Mouse (Mus musculus) limb, embryonic 14.5 days (tissue): ENCODE data around the gene Lpp. TPM values are rescaled to one million over a fixed set of nuclear protein-coding genes. Genes with fewer than 3 reads are reported as not detected.

Source experiments
- ATAC-seq: fragments of 200-750 bp; cut with Nextera tagmentation; 2 replicates; pipeline ENCODE4 v1.8.0; 2017; ENCODE audit warnings: low read depth, moderate number of reproducible peaks, moderate TSS enrichment; ENCODE audit not compliant: low FRiP score
- DNase-seq: peaks from one replicate; pipeline ENCODE4 v3.0.0-alpha.2; 2015; ENCODE audit warnings: low spot score
- H3K27ac ChIP-seq: fragments of 300-500 bp; sonication (generic); replicated peaks from 2 replicates; pipeline ENCODE4 v1.5.1; 2014; ENCODE audit warnings: low read depth, mild to moderate bottlenecking, low read length, moderate library complexity, mixed read lengths
- H3K27me3 ChIP-seq: fragments of 300-500 bp; sonication (generic); 2 replicates; pipeline ENCODE4 v1.6.1; 2014; ENCODE audit warnings: low read length, mixed read lengths; ENCODE audit not compliant: control insufficient read depth, insufficient read depth
- H3K36me3 ChIP-seq: fragments of 300-500 bp; sonication (generic); 2 replicates; pipeline ENCODE4 v1.6.1; 2014; ENCODE audit warnings: mild to moderate bottlenecking, low read length, moderate library complexity, mixed read lengths; ENCODE audit not compliant: control insufficient read depth, insufficient read depth
- H3K4me1 ChIP-seq: fragments of 300-500 bp; sonication (generic); 2 replicates; pipeline ENCODE4 v1.6.1; 2014; ENCODE audit warnings: antibody characterized with exemption, low read length, mixed read lengths; ENCODE audit not compliant: control insufficient read depth, insufficient read depth
- H3K4me2 ChIP-seq: fragments of 300-500 bp; sonication (generic); replicated peaks from 2 replicates; pipeline ENCODE4 v1.6.1; 2014; ENCODE audit warnings: low read depth, mild to moderate bottlenecking, low read length, moderate library complexity; ENCODE audit not compliant: severe bottlenecking
- H3K4me3 ChIP-seq: fragments of 300-500 bp; sonication (generic); replicated peaks from 2 replicates; pipeline ENCODE4 v1.5.1; 2014; ENCODE audit warnings: low read length
- H3K9ac ChIP-seq: fragments of 300-500 bp; sonication (generic); 2 replicates; pipeline ENCODE4 v1.6.1; 2014; ENCODE audit warnings: mild to moderate bottlenecking, low read depth, low read length, moderate library complexity; ENCODE audit not compliant: severe bottlenecking
- H3K9me3 ChIP-seq: fragments of 300-500 bp; sonication (generic); 2 replicates; pipeline ENCODE4 v1.6.1; 2016; ENCODE audit warnings: low read length; ENCODE audit not compliant: control insufficient read depth
- POLR2A ChIP-seq: fragments of 200-500 bp; IDR thresholded peaks from 2 replicates; pipeline ENCODE4 v1.8.0; 2012; ENCODE audit warnings: inconsistent platforms, mild to moderate bottlenecking, moderate library complexity, borderline replicate concordance; ENCODE audit not compliant: insufficient read depth, insufficient read length; ENCODE audit errors: extremely low read depth
- WGBS: fragments of 180-500 bp; shearing (Covaris S2); extraction: QIAGEN DNeasy Blood & Tissue Kit; methylation state at CpG from one replicate; pipeline ENCODE4 v1.1.7; 2014; 5-methylcytosine and 5-hydroxymethylcytosine counted together
- polyA plus RNA-seq, 2 experiments: library from polyadenylated mRNA; depleted of rRNA in 1 of 2; stranded (reverse) in 1 of 2; unstranded in 1 of 2; fragments of >200 nt; fragmentation: Nextera tagmentation in 1 of 2; extraction: Ambion mirVana in 1 of 2; gene quantifications; 2 replicates each; pipeline versions ENCODE4 v1.2.1 to v1.2.3; 2012 to 2014

The Lpp gene
- polyA plus RNA-seq, 2 experiments = 15.1 to 46.7 TPM

DNA sequence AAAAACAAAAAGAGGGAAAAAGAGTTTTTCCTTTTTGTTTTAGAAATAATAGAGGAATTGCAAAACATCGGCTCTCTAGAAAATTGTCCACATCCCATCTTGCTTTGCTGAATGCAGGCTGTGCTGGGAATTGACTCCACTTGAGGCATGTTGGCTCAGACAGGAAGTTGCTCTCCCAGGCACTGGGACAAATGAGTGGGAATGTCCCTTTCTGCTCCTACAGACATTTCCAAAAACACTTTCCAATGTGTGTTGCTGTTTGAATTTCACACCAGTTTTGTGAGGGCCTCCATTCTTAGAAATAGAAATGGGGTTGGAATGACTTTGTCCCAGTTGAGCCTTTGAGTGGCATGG lies 116.5 kb downstream of the Lpp start:
- 63% methylated on average over 1 of the region's 1 CpGs for WGBS
- Histone ChIP-seq H3K9ac (no peak overlapping the region), H3K4me1 (peaks cover 9% of the 10 kb centered on the region), H3K27ac (no peak overlapping the region), H3K4me3 (no peak overlapping the region), H3K9me3 (no peaks in the 10 kb centered on the region), H3K27me3 (no peaks in the 10 kb centered on the region), H3K36me3 (no peaks in the 10 kb centered on the region), H3K4me2 (no peak overlapping the region)
- TF ChIP-seq POLR2A = no peak
- no peak for ATAC-seq
- DNase-seq = no peak

- no peak for ATAC-seq
- no peak for TF ChIP-seq POLR2A
- Histone ChIP-seq H3K27ac (no peak overlapping the region), H3K4me1 (peaks cover 26% of the 10 kb centered on the region), H3K9me3 (no peaks in the 10 kb centered on the region), H3K27me3 (no peaks in the 10 kb centered on the region), H3K4me3 (no peak overlapping the region), H3K9ac (no peak overlapping the region), H3K4me2 (no peak overlapping the region), H3K36me3 (no peaks in the 10 kb centered on the region)
- WGBS = 95% methylated on average over 4 of the region's 4 CpGs
- DNase-seq = no peak
These were observed 119.9 kb downstream of the Lpp start for GRCm38 (mm10) chr16:24513228-24513627.

GRCm38 (mm10) chr16:24514802-24515727 lies 121.8 kb downstream of the Lpp start:
- no peak overlapping the region for H3K27ac ChIP-seq
- no peaks in the 10 kb centered on the region for H3K27me3 ChIP-seq
- no peak overlapping the region for H3K9ac ChIP-seq
- WGBS = 45% methylated on average over 11 of the region's 11 CpGs
- no peaks in the 10 kb centered on the region for H3K36me3 ChIP-seq
- no peak overlapping the region for H3K4me2 ChIP-seq
- DNase-seq = no peak
- TF ChIP-seq POLR2A = no peak
- no peak overlapping the region for H3K4me3 ChIP-seq
- peaks cover 22% of the 10 kb centered on the region for H3K4me1 ChIP-seq
- no peaks in the 10 kb centered on the region for H3K9me3 ChIP-seq
- ATAC-seq = no peak

GRCm38 (mm10) chr16:24516993-24517392 lies 123.7 kb downstream of the Lpp start:
- H3K27me3 ChIP-seq = no peaks in the 10 kb centered on the region
- peaks cover 22% of the 10 kb centered on the region for H3K4me1 ChIP-seq
- H3K9ac ChIP-seq = no peak overlapping the region
- ATAC-seq (no peak), DNase-seq (no peak)
- no peak overlapping the region for H3K4me3 ChIP-seq
- 81% methylated on average over 3 of the region's 3 CpGs for WGBS
- H3K36me3 ChIP-seq = no peaks in the 10 kb centered on the region
- no peaks in the 10 kb centered on the region for H3K9me3 ChIP-seq
- no peak for TF ChIP-seq POLR2A
- no peak overlapping the region for H3K4me2 ChIP-seq
- no peak overlapping the region for H3K27ac ChIP-seq

GRCm38 (mm10) chr16:24517501-24518042 lies 124.3 kb downstream of the Lpp start:
- ATAC-seq (no peak), DNase-seq (no peak)
- 66% methylated on average over 9 of the region's 9 CpGs for whole genome bisulfite sequencing
- Histone ChIP-seq H3K4me3 (no peak overlapping the region), H3K9ac (no peak overlapping the region), H3K9me3 (no peaks in the 10 kb centered on the region), H3K27ac (no peak overlapping the region), H3K36me3 (no peaks in the 10 kb centered on the region), H3K4me2 (no peak overlapping the region), H3K27me3 (no peaks in the 10 kb centered on the region), H3K4me1 (peaks cover 22% of the 10 kb centered on the region)
- TF ChIP-seq POLR2A = no peak

DNA sequence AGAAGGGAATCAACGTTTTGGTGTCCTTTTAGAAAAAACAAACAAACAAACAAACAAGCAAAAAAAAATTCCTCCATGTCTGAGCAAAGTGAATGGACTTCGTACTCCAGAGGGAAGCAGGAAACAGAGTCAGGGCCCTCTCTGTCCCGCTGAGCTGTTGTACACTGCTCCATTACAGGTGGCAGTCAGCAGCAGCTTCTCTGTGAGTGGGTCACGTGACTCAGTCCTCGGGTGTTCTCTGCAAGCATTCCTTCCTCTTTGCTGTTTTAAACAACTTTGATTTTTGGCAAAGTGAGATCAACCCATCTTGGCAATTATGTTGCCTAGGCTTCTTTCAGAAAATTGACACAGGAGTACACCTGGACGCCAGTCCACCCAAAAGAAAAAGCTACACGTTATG lies 125.5 kb downstream of the Lpp start:
- no peak for TF ChIP-seq POLR2A
- Histone ChIP-seq H3K9me3 (no peaks in the 10 kb centered on the region), H3K4me3 (no peak overlapping the region), H3K27me3 (no peaks in the 10 kb centered on the region), H3K9ac (no peak overlapping the region), H3K27ac (no peak overlapping the region), H3K36me3 (no peaks in the 10 kb centered on the region), H3K4me1 (peaks cover 22% of the 10 kb centered on the region), H3K4me2 (no peak overlapping the region)
- no peak for DNase-seq
- WGBS = 66% methylated on average over 7 of the region's 7 CpGs
- no peak for ATAC-seq
